Mouse (Mus musculus): ENCODE data around the gene Rasl11a. TPM values are rescaled to one million over a fixed set of nuclear protein-coding genes. Genes with fewer than 3 reads are reported as not detected.

The Rasl11a gene
- total RNA-seq (2015; ENCODE audit: low replicate concordance) (not detected in 2 replicates), total RNA-seq (2017; ENCODE audit: low replicate concordance) (not detected in 2 replicates)

DNA sequence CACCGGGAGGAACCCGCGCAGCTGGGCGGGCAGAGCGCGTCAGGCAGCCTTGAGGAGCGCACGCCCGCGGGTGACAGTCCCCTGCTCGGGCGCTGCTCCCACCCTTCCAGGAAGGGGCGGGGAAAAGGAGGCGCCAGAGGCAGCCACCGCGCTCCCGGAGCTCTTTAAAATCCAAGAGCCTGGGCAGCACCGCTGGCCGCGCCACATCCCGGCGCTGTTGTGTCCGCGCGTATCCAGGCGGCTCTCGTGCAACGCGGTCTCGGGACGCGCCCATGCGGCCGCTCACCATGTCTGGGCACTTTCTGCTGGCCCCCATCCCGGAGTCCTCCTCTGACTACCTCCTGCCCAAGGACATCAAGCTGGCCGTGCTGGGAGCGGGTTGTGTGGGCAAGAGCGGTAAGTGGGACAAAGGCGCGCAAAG, at the start of gene Rasl11a:
TSS of gene Rasl11a (plus strand) at position 127 of the 421 bp plus-strand sequence.
- ATAC-seq (replicated peaks; ENCODE audit: low FRiP score, poor library complexity, severe bottlenecking) = peak; percentile 58; the same call in 1 of the 2 replicates

DNA sequence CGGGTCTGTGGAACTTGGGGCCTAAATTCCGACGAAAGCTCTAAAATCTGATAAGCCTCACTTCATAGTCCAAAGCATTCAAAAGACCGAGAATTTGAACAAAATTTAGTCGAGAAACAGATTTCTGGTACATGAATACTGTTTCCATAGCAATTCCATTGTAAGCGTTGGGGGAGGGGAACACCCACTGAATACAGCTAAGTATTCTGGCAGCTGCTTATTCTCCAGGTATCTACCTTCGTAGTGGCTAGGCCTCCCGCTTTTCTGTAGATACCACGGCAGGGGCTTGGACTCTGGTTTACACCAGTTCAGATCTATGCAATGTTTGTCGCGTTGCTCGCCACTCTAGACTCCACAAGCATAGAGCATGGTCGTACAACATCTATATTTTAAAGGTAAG, 49.1 kb upstream of the Rasl11a start:
- ATAC-seq (replicated peaks; ENCODE audit: low FRiP score, poor library complexity, severe bottlenecking) = no peak

DNA sequence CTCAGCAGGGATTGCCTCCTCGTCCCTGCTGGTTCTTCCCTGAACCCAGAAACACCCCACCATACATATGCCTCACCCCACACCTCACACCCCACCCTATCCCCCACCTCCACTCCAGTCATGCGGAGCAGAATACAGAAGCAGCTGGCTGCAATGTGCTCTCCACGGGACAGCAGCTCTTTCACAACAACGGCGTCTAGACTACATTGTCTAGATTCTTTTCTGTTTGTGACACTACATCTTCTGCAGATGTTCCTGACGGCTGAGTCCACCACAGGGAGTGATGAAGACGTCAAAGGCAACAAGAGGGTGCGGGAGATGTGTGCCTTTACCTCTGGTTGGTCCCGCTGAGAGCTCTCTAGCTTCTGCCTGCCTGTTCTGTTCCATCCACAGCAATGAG, 46.8 kb upstream of the Rasl11a start:
- no peak for ATAC-seq (replicated peaks; ENCODE audit: low FRiP score, poor library complexity, severe bottlenecking)

DNA sequence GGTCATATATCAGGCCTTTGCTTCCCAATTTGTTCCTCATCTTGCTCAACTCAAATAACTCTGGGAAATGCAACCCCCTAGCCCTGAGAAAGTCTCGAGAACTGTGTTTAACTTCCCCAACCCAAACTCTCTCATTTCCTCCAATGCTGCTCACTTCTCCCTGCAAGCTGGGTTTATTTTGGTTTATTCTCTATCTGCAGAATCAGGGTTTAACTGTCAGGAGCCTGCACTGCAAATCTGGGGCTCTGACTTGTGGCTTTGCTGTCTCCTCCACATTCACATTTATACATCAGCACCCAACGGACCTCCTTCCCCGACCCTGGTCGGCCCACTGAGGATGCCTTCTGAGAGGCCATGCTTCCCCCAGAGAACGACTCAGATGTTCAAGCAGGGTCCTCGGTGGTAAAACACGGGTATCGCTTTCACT, 38.9 kb upstream of the Rasl11a start:
- no peak for ATAC-seq (replicated peaks; ENCODE audit: low FRiP score, poor library complexity, severe bottlenecking)

DNA sequence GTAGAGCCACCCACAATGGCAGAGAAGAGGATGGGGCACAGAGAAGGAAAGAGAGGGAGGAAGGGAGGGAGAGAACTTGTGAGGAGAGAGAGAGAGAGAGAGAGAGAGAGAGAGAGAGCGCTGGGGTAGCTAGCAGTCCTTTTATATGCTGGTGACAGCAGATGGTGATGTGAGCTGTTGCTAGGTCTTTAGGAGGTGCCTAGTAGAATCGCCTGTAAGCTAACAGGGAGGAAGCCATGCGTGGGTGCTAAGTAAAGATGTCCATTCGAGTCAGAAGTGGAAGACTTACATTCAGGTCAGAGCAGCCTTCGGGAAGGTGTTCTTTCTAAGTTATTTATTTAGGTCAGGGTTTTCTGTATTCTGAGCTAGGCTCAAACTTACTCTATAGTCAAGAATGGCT, 34.9 kb upstream of the Rasl11a start:
- no peak for ATAC-seq (replicated peaks; ENCODE audit: low FRiP score, poor library complexity, severe bottlenecking)

DNA sequence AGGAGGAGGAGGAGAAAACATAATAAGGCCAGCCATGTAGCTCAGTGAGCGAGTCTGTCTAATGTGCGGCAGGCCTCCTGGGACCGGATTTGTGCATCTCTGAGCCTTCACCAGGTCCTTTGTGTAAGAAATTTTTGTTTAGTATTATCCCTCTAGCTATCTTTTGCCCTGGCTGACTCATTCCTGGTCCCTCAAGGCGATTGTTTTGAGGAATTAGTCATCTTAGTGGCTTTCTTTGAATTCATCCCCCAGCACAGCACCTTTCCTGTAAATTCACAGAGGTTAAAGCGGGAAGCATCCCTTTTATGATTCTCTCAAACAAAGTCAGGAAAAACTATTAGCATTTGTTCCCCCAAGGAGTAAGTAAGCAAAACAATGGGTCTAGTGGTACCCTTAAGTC, 32.0 kb upstream of the Rasl11a start:
- ATAC-seq (replicated peaks; ENCODE audit: low FRiP score, poor library complexity, severe bottlenecking) = no peak

DNA sequence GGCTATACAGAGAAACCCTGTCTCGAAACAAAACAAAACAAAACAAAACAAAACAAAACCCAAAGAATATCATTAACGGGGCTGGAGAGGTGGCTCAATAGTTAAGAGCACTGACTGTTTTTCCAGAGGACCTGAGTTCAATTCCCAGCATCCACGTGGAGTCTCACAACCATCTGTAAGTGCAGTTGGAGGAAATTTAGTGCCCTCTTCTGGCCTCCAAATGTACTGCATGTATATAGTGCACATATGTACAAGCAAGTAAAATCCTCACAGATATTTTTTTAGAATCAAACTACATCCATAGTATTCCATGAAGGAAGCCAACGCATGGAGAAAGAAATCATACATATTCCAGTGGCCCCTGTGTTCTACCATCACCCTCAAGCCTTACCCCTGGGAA, 31.4 kb upstream of the Rasl11a start:
- ATAC-seq (replicated peaks; ENCODE audit: low FRiP score, poor library complexity, severe bottlenecking) = no peak

DNA sequence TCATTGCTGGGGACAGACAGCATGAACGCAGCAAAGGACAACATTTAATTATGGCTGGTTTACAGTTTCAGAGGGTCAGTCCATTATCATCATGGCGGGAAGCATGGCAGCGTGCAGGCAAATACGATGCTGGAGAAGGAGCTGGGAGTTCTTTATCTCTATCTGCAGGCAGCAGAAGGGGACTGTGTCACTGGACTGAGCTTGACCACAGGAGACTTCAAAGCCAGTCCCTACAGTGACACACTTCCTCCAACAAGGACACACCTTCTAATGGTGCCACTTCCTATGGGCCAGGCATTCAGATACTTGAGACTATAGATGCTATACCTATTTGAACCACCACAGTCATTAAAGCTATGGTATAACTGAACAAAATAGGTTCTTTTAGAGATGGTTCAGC, 29.5 kb upstream of the Rasl11a start:
- ATAC-seq (replicated peaks; ENCODE audit: low FRiP score, poor library complexity, severe bottlenecking) = no peak

DNA sequence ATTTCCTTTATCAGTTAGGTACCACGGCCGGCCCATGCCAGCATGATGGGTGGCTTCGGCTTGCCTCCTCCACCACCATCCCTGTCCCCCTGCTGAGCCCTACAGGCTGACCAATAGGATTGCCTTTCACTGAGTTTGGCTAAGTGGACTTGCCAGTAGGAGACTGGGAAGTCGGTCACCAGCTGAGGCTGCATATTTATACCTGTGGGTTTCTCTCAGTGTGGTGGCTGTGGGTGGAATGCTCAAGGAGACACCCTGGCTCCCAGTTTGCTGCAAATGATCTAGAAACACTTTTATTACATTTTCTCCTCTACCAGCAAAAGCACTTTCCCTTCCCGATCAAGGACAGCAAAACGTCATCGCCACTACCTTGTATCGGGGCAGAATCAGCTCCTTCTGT, 27.3 kb upstream of the Rasl11a start:
- no peak for ATAC-seq (replicated peaks; ENCODE audit: low FRiP score, poor library complexity, severe bottlenecking)

DNA sequence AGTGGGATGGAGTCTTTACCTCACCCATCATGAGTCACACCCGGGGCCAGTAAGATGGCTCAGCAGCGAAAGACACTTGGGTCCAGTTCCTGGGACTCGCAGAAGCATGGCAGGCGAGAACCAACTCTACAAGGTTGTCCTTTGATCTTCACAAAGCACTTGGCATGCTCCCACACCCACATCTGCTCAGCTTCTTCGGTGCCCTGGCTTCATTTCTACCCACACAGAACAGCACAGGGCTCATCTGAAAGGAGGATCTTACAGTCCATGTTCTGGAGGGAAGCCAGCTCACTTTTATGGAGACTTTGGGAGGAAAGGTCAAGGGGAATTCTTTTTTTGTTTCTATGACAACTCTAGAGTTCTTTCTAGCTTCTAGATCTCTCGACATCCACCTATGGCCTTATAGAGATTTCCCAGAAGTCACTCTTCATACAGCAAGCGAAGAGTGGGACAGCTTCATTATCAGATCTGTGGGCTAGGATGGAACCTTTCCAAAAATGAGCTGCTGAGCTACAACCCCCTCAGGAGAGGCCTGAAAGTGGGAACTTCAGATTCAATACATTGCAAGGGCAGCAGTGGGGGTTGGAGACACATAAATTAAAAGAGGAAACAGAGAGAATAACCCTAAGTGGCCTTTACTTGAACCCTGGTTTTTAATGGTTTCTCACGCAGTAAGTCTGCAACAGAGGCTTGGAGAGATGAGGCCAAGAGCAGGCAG, 25.8 kb upstream of the Rasl11a start:
- ATAC-seq (replicated peaks; ENCODE audit: low FRiP score, poor library complexity, severe bottlenecking) = no peak

DNA sequence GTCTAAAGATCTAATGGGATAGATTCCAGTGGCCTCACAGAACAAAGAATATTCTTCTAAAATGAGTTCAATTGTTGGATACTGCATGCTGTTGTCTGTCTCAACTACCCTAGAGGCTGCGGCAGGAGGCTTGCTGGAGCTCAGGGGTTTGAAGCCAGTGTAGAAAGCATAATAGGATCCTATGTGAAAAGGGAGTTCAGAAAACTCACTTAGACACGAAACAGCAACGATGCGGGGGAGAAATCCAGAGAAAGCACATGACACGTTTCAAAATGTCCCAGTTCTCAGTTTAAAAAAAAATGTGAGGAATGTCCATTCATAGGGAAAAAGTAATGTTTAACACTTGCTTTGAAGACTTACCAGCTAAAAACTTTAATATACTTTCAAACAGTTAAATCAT, 21.9 kb upstream of the Rasl11a start:
- no peak for ATAC-seq (replicated peaks; ENCODE audit: low FRiP score, poor library complexity, severe bottlenecking)

DNA sequence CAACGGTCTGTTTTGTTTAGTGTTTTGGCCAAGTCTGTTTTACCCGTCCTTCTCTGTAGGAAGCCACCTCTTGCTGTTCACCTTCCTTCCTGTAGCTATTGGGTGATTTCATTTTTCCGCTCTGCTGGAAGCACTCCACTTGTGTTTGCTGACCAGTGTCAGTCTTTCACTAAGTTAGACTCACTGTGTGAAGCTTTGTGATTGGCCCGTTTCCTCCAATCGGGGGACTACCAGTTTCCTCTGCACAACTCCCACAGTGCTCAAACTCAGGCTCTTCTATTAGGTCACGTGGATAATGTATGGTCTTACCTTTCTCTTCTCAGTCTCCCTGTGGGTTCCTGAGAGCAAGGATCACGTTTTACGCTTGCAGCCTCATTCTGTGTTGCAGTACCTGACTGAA, 15.3 kb upstream of the Rasl11a start:
- no peak for ATAC-seq (replicated peaks; ENCODE audit: low FRiP score, poor library complexity, severe bottlenecking)

DNA sequence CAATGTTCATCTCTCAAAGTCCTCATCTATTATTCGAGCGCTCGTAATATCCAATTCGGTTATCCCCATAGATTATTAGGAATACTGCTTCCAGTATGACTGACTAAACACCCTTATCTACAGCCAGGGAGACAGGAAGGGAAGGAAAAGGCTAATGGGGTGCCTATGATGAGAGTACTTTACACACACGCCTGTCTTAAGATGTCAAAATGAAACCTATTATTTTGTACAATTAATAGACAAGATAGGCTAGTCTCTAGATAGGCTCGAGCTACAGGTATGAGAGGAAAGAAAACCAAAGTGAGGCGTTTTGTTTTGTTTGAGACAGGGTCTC, 12.5 kb upstream of the Rasl11a start:
- peak; percentile 25 for ATAC-seq (replicated peaks; ENCODE audit: low FRiP score, poor library complexity, severe bottlenecking)

DNA sequence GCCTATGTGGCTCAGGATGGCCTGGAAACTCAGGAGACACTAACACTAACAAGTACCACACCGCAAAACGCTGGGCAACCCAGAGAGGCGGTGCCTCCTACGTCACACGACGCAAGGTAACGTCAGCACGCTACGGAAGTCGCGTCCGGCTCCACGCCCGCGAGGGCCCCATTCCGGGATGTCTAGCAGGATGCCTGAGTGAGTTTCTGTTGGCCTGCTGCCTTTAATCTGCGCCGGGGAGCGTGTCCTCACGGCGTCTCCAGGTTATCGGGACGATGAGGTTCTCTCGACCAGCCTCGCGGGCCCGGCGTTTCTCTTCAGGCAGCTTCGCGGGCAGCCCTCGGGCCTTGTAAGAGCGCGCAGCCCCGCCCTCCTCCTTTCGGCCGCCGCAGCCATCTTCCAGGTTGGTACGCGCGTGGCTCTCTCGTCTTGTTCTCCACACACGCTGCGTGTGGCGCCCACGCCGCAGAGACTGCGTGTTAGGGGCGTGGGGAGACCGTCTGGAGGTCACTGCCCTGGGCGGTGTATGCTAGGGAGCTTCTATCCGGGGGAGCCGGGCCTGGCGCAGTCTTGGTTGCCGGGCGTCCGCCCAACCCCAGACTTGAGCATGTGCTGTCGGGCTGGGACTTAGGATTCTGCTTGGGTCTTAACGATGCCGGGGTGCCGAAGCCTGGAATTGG, 12.0 kb upstream of the Rasl11a start, which contains the start of gene Rpl21:
TSS of gene Rpl21 (plus strand) at position 122 of the 680 bp plus-strand sequence.
- ATAC-seq (replicated peaks; ENCODE audit: low FRiP score, poor library complexity, severe bottlenecking) = peak; percentile 95

DNA sequence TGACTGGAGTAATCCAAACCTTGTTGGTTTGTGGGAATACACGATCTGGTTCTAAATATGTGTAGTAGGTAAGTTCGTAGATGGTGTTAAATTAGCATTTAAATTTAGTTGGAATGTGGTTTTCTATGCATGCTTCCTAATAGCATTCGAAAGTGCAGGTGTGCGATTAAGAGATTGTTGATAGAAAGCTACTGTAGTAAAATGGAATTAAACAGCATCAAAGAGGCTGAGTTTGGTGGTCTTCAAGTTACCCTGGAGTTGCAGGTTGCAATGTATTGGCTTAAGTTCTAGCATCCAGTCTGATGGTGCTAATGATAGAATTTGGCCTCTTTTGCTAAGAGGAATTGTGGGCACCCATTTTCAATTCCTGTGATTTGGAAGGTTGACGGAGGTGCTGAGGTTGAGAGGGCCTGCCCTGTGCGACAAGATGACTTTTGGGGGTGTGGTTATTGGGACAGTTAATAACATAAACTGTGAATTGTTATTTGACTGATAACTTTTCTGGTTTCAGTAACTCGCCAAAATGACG, 11.1 kb upstream of the Rasl11a start:
- no peak for ATAC-seq (replicated peaks; ENCODE audit: low FRiP score, poor library complexity, severe bottlenecking)

DNA sequence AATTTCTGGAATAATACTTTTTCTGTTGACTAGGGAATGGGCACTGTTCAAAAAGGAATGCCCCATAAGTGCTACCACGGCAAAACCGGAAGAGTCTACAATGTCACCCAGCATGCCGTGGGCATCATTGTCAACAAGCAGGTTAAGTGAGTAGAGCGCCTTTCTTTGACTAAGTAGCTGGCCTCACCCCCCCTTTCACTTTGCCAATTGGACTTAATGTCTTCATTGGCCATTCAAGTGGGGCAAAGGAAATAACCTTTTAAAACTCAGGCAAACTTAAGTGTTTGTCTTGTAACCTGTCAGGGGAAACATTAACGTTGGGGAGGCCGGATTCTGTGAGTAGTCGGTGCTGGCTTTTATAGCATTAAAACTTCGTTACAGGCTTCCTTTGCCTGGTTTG, 9.9 kb upstream of the Rasl11a start:
- no peak for ATAC-seq (replicated peaks; ENCODE audit: low FRiP score, poor library complexity, severe bottlenecking)

DNA sequence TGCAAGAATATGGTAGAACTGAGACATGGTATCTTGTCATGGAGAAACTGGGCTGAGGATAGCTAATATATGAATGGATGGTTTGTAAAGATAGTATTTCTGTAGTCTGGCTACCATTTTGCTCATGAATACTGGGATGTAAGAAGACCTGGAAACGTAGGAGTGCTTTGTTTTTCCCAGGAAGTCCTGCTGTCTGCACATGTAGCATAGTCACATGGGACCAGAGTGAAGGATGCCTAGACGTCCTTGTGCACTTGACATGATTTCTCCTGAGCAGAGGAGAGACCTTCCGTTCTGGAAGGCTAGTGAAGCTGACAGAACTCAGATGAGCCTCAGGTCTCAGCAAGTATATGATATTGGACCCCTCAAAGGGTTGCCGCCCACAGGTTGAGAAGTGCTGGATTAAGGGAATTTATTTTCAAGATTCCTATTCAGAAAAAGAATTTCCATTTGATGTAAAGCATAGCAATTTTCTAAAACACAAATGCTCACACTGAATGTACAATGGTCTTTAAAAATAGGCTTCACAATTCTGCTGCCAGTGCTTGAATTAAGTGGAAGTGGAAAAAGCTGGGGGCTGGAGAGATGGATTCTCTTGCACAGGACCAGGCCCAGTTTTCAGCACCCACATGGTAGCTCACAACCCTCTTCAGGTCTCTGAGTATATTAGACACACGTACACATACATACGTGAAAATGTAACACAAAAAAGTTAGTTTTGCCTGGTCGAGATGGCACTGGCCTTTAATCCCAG, 6.7 kb upstream of the Rasl11a start:
- no peak for ATAC-seq (replicated peaks; ENCODE audit: low FRiP score, poor library complexity, severe bottlenecking)

DNA sequence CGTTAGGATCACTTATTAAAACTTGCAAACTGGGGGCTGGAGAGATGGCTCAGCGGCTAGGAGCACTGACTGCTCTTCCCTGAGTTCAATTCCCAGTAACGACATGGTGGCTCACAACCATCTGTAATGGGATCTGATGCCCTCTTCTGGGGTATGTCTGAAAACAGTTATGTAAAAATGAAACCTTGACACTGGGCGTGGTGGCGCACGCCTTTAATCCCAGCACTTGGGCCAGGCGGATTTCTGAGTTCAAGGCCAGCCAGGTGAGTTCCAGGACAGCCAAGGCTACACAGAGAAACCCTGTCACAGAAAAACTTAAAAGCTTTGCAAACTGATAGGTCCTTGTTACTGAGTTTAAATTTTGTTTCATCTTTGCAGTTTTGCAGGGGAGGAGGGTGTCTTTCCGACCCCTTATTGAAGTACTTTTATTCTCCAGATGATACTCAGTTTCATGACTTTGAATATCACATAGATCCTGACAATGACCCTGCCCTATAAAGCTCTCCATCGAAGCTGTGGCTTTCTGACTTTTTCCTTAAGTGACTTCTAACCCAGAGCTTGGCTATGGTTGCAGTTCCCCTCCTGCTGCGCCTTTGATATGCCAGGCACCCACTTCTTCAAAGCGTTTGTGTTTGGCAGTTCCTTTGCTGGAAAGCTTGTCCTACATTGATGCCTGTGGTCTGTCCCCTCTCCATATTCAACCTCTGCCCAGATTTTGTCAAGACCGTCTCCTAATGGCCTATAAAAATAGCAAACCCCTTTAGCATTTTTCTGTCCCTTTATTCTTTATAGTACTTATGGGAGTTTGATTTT, 5.8 kb upstream of the Rasl11a start:
- ATAC-seq (replicated peaks; ENCODE audit: low FRiP score, poor library complexity, severe bottlenecking) = no peak

DNA sequence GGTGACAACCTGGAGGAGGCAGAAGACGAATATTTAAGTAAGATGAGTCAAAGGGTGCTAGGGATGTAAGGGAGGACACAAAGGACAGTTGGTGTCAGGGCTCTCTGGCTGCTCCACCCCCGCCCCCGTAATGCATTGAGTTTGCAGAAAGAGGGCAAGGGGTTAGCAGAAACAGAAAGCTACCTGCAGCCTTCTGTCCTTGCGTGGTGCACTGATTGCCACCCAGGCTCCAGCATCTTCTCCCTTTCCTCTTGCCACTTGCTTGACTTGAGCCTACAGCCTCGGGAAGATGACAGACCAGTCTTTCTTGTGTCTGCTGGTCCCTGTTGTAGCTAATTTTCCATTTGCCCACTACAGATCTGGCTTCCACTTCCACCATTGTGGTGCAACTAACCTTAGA, 5.1 kb upstream of the Rasl11a start:
- ATAC-seq (replicated peaks; ENCODE audit: low FRiP score, poor library complexity, severe bottlenecking) = no peak

DNA sequence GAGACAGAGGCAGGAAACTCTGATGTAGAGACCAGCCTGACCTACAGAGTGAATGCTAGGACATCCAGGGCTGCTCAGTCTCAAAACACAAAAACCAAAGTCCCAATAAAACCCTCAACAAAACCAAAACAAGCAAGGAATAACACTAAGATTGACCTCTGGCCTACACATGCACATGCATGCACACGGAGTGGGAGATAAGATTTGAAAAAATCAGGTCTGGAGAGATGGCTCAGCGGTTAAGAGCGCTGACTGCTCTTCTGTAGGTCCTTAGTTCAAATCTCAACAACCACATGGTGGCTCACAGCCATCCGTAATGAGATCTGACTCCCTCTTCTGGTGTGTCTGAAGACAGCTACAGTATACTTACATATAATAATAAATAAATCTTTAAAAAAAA, 4.4 kb upstream of the Rasl11a start:
- no peak for ATAC-seq (replicated peaks; ENCODE audit: low FRiP score, poor library complexity, severe bottlenecking)

Data from erythroid progenitor cell, adult 5-6 weeks (primary cell).